Mouse (Mus musculus): ENCODE results near the gene Kif24. TPM values are rescaled to one million over a fixed set of nuclear protein-coding genes. Genes with fewer than 3 reads are reported as not detected.

Gene Kif24
- polyA plus RNA-seq, 1 experiment: 5.6 TPM

GRCm38 (mm10) chr4:41478751-41479455 is 14.2 kb upstream of the Kif24 start:
- TF ChIP-seq CTCF (IDR thresholded peaks at IDR 0.05; ENCODE audit: borderline replicate concordance, control insufficient read depth, extremely low read depth, insufficient read depth, low read length, poor library complexity): no peak
- TF ChIP-seq POLR2A (IDR thresholded peaks at IDR 0.05; ENCODE audit: control insufficient read depth, extremely low read depth, insufficient read depth, low read length, poor library complexity): no peak
- no peak for DNase-seq
- H3K4me1 ChIP-seq (replicated peaks; ENCODE audit: control insufficient read depth, insufficient read depth, low read length): no peaks in the 10 kb centered on the region

DNA sequence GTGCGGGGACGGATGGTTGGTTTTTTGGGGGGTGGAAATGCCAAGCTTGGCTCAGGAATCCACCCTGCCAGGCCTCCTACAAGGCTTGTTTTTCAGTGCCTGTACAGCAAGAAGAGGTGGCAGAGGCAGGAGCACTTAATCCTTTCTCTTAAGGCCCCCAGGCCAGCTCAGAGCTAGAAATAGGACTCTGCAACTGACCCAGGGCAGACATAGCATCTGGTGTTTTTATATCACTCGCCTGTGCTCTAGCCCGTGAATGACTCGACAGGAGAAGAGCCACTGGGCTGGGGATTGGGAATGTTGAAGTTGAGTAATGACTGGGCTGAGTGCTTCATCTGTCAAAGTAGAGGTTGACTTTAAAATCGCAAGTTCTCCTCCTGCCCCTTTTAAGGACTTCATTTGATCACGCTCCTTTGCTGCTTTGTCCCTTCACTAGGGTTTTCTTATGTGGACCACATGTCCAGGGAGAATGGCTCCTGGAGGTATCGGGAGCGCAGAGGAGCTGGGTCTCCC is 13.0 kb upstream of the Kif24 start:
- Histone ChIP-seq H3K27me3 (ENCODE audit: control insufficient read depth, insufficient read depth, low read length) (no peaks in the 10 kb centered on the region), H3K27ac (ENCODE audit: control insufficient read depth, insufficient read depth, low read length) (no peak overlapping the region), H3K36me3 (ENCODE audit: control insufficient read depth, insufficient read depth, low read length) (no peaks in the 10 kb centered on the region), H3K4me3 (ENCODE audit: control insufficient read depth, insufficient read depth, low read length) (no peak overlapping the region), H3K4me1 (replicated peaks; ENCODE audit: control insufficient read depth, insufficient read depth, low read length) (no peaks in the 10 kb centered on the region)
- WGBS: 97% methylated on average over 9 of the region's 9 CpGs
- TF ChIP-seq POLR2A (IDR thresholded peaks at IDR 0.05; ENCODE audit: control insufficient read depth, extremely low read depth, insufficient read depth, low read length, poor library complexity) (no peak), CTCF (IDR thresholded peaks at IDR 0.05; ENCODE audit: borderline replicate concordance, control insufficient read depth, extremely low read depth, insufficient read depth, low read length, poor library complexity) (no peak)
- no peak for DNase-seq

More at GRCm38 (mm10) chr4:41478751-41479455, 14.2 kb upstream of the Kif24 start:
- WGBS: 91% methylated on average over 4 of the region's 4 CpGs
- Histone ChIP-seq H3K4me3 (ENCODE audit: control insufficient read depth, insufficient read depth, low read length) (no peak overlapping the region), H3K27me3 (ENCODE audit: control insufficient read depth, insufficient read depth, low read length) (no peaks in the 10 kb centered on the region), H3K36me3 (ENCODE audit: control insufficient read depth, insufficient read depth, low read length) (no peaks in the 10 kb centered on the region), H3K27ac (ENCODE audit: control insufficient read depth, insufficient read depth, low read length) (no peak overlapping the region)

GRCm38 (mm10) chr4:41471384-41471689 is 6.7 kb upstream of the Kif24 start:
- no peaks in the 10 kb centered on the region for H3K36me3 ChIP-seq (ENCODE audit: control insufficient read depth, insufficient read depth, low read length)
- 96% methylated on average over 1 of the region's 1 CpGs for WGBS

DNA sequence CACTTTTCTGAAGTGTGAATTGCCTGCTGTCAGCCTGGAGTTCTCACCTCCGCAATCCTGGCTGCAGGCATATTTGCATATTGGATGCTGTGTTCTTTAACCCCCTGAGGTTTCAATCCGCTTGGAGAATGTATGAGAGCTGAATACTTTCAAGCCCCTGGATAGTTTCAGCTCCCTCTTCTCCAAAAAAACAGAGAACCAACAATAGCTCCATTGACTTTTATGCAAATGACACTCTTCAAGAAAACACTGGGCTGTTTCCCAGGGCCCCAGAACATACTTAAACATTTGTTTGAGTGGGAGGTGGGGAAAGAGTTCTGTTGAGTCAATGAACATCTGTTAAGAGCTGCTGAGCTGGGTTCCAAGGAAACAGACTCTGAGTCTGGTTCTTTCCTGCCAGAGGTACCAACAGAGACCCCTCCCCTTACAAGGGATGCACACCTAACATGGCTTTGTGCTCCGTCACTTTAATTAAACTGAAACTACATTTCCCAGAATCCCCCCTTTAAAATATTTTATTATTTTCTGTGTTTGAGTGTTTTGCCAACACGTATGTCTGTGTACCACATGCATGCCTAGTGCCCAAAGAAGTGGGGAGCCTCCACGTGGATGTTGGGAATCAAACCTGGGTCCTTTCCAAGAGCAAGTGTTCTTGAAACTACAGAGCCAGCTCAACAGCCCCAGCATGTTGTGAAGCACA is 6.1 kb upstream of the Kif24 start:
- WGBS: 94% methylated on average over 5 of the region's 5 CpGs
- no peak for DNase-seq

More at GRCm38 (mm10) chr4:41471384-41471689, 6.7 kb upstream of the Kif24 start:
- TF ChIP-seq CTCF (IDR thresholded peaks at IDR 0.05; ENCODE audit: borderline replicate concordance, control insufficient read depth, extremely low read depth, insufficient read depth, low read length, poor library complexity) (no peak), POLR2A (IDR thresholded peaks at IDR 0.05; ENCODE audit: control insufficient read depth, extremely low read depth, insufficient read depth, low read length, poor library complexity) (no peak)
- Histone ChIP-seq H3K4me1 (replicated peaks; ENCODE audit: control insufficient read depth, insufficient read depth, low read length) (no peaks in the 10 kb centered on the region), H3K4me3 (ENCODE audit: control insufficient read depth, insufficient read depth, low read length) (no peak overlapping the region), H3K27ac (ENCODE audit: control insufficient read depth, insufficient read depth, low read length) (no peak overlapping the region), H3K27me3 (ENCODE audit: control insufficient read depth, insufficient read depth, low read length) (no peaks in the 10 kb centered on the region)
- DNase-seq: no peak

GRCm38 (mm10) chr4:41470051-41470683 is 5.5 kb upstream of the Kif24 start:
- no peaks in the 10 kb centered on the region for H3K27me3 ChIP-seq (ENCODE audit: control insufficient read depth, insufficient read depth, low read length)
- H3K27ac ChIP-seq (ENCODE audit: control insufficient read depth, insufficient read depth, low read length): no peak overlapping the region
- no peaks in the 10 kb centered on the region for H3K36me3 ChIP-seq (ENCODE audit: control insufficient read depth, insufficient read depth, low read length)
- 96% methylated on average over 7 of the region's 7 CpGs for WGBS
- H3K4me1 ChIP-seq (replicated peaks; ENCODE audit: control insufficient read depth, insufficient read depth, low read length): no peaks in the 10 kb centered on the region
- TF ChIP-seq CTCF (IDR thresholded peaks at IDR 0.05; ENCODE audit: borderline replicate concordance, control insufficient read depth, extremely low read depth, insufficient read depth, low read length, poor library complexity): no peak
- no peak for TF ChIP-seq POLR2A (IDR thresholded peaks at IDR 0.05; ENCODE audit: control insufficient read depth, extremely low read depth, insufficient read depth, low read length, poor library complexity)
- no peak for DNase-seq
- no peak overlapping the region for H3K4me3 ChIP-seq (ENCODE audit: control insufficient read depth, insufficient read depth, low read length)

More for the DNA sequence above, 6.1 kb upstream of the Kif24 start:
- Histone ChIP-seq H3K4me3 (ENCODE audit: control insufficient read depth, insufficient read depth, low read length) (no peak overlapping the region), H3K27ac (ENCODE audit: control insufficient read depth, insufficient read depth, low read length) (no peak overlapping the region), H3K36me3 (ENCODE audit: control insufficient read depth, insufficient read depth, low read length) (no peaks in the 10 kb centered on the region), H3K4me1 (replicated peaks; ENCODE audit: control insufficient read depth, insufficient read depth, low read length) (no peaks in the 10 kb centered on the region), H3K27me3 (ENCODE audit: control insufficient read depth, insufficient read depth, low read length) (no peaks in the 10 kb centered on the region)
- TF ChIP-seq CTCF (IDR thresholded peaks at IDR 0.05; ENCODE audit: borderline replicate concordance, control insufficient read depth, extremely low read depth, insufficient read depth, low read length, poor library complexity) (no peak), POLR2A (IDR thresholded peaks at IDR 0.05; ENCODE audit: control insufficient read depth, extremely low read depth, insufficient read depth, low read length, poor library complexity) (no peak)

- no peak for DNase-seq
- no peak overlapping the region for H3K27ac ChIP-seq (ENCODE audit: control insufficient read depth, insufficient read depth, low read length)
- H3K4me3 ChIP-seq (ENCODE audit: control insufficient read depth, insufficient read depth, low read length): no peak overlapping the region
- no peaks in the 10 kb centered on the region for H3K36me3 ChIP-seq (ENCODE audit: control insufficient read depth, insufficient read depth, low read length)
- TF ChIP-seq POLR2A (IDR thresholded peaks at IDR 0.05; ENCODE audit: control insufficient read depth, extremely low read depth, insufficient read depth, low read length, poor library complexity): no peak
- TF ChIP-seq CTCF (IDR thresholded peaks at IDR 0.05; ENCODE audit: borderline replicate concordance, control insufficient read depth, extremely low read depth, insufficient read depth, low read length, poor library complexity): no peak
- H3K27me3 ChIP-seq (ENCODE audit: control insufficient read depth, insufficient read depth, low read length): no peaks in the 10 kb centered on the region
- H3K4me1 ChIP-seq (replicated peaks; ENCODE audit: control insufficient read depth, insufficient read depth, low read length): no peaks in the 10 kb centered on the region
- 61% methylated on average over 10 of the region's 10 CpGs for WGBS
Measured at GRCm38 (mm10) chr4:41469199-41469598, 4.5 kb upstream of the Kif24 start.

Data from thymus, adult 2 months (tissue).